Mouse (Mus musculus): ENCODE results near the gene Vma21-ps.
"Not testable (repeated sequence)": the region's sequence is repeated elsewhere in the genome, so short reads cannot be mapped to it uniquely, and the experiment has no call there.

The Vma21-ps gene

DNA sequence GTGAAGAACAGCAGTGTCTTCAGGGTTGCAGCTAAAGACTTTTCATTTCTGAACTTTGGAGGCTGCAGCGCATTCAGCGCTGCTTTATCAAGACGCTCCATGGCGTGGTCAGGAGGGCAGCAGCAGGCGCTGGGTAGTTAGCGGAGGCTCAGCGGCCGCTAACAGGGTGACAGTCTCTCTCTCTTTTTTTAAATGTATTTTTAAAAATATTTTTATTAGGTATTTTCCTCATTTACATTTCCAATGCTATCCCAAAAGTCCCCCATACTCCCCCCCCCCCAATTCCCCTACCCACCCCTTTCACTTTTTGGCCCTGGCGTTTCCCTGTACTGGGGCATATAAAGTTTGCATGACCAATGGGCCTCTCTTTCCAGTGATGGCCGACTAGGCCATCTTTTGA lies at the start of gene Vma21-ps:
Gene Vma21-ps, minus strand, starts transcription at position 101 of the 400 bp plus-strand sequence.
- not testable (repeated sequence) for DNase-seq

DNA sequence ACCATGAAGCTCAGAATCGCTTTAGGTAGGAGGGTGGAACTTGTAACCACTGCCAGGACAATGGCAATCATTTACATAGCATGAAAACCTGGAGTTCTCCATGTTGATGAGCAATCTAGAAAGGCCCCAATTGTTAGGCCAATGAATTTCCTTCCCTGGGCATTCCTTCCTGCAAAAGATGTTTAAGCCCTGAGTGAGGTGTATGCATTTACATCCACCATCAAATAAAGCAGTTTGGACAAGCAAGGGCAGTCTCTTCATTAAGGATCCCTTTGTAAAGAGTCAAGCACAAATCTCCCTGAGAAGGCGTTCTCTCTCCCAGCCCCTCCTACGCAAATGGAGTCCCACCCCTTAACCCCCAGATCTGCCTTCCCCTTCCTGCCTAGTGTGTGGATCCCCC lies 46.0 kb upstream of the Vma21-ps start:
- no peak for DNase-seq

GRCm38 (mm10) chr4:52530636-52531035 lies 33.6 kb upstream of the Vma21-ps start:
- no peak for DNase-seq

DNA sequence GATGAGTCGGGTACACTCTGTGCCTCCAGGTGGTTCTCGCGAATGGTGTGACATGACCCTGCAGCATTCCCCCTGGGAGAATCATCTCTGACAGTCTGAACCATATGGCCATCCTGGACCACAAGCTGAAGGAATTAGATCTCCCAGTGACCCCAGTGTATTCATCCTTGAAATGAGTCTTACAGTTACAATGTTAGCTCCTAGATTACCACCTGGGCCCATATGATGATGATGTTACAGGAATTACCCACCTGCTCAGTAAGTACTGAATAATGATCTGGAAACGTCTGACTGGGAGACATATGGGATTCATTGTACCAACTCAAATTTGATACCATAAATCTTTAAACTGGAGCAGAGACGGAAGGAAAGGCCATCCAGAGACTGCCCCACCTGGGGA lies 29.4 kb upstream of the Vma21-ps start:
- no peak for DNase-seq

DNA sequence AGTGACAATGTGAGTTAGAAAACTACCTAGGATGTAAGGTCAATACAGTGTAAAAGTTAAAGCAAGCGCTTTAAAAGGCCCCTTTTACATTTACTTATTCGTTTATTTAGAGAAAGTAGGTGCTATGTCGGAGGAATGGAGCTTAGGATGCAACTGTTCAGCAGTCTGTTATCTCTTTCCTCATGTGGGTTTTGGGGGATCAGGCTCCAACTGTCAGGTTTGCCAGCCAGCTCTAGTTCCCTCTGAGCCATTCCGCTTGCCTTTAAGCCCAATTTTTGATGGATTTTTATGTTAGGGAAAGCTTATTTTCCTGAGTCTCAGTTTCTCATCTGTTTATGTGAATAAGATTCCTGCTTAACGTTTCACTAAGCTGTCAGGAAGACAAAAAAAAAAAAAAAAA lies 22.3 kb upstream of the Vma21-ps start:
- DNase-seq: no peak

DNA sequence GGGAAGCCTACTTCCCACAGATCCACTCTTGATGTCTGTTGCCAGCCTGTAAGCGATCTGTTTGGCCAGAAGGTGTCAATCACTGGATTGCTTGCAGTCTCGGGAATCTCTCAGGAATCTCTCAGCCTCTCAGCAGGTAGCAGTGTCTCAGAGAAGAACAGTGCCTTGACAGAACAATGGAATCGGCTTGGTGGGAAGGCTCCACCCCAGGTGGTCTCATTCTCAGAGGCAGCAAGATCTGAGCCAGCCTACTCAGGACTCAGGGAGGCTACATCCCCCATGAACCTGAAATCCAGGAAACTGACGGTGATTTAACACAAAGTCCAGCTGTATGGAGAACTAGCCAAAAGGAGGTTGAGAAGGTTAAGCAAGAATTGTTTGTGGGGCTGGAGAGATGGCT lies 20.5 kb upstream of the Vma21-ps start:
- no peak for DNase-seq

DNA sequence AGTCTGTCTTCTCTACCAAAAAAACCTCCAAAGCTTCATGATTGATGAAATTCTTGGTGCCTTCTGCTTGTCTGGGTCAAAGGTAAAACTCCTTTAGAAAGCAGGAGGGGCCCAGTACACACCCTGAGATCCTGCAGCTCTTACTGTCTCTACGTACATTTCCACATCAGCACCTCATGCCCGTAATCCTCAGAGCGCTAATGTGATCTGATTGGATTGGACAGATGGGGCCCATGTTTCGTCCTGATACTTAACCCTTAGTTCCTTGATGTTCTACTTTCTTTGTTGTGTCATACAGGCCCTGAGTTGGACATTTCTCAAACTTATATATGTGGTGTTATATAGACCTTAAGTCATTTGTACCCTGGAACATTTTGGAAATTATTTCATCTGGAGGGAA lies 9.6 kb downstream of the Vma21-ps start:
- DNase-seq: no peak

GRCm38 (mm10) chr4:52473431-52473830 lies 23.6 kb downstream of the Vma21-ps start:
- no peak for DNase-seq

GRCm38 (mm10) chr4:52461321-52461720 lies 35.7 kb downstream of the Vma21-ps start:
- no peak for DNase-seq

GRCm38 (mm10) chr4:52459726-52460125 lies 37.3 kb downstream of the Vma21-ps start:
- DNase-seq: no peak
